Comparison of ENCODE assay signal across 27 mouse cellular contexts in genomic region chr2:32500461-32500860, GRCm38 (mm10). TPM values are rescaled to one million over a fixed set of nuclear protein-coding genes. Genes with fewer than 3 reads are reported as not detected.
DNase-seq lines count a peak whose midpoint lies in the region; ATAC-seq and TF ChIP-seq lines count a peak whose summit lies in the region.
"Had no signal": no experiment of that assay in that cellular context is flagged by ENCODE, and none has a peak within 500 bp of the region (broad histone marks: within the 10 kb centered on the region; RNA-seq: fewer than 3 reads in every experiment).

No protein-coding gene starts in this region.

- H3K4me1 ChIP-seq in lung, embryonic 14.5 days (ENCODE audit: insufficient read depth) = no peaks in the 10 kb centered on the region
- H3K4me1 ChIP-seq in thymus, adult 2 months (replicated peaks; ENCODE audit: control insufficient read depth, insufficient read depth, low read length) = peaks cover 46% of the 10 kb centered on the region
- H3K4me1 ChIP-seq: embryonic facial prominence, embryonic 12.5 days; embryonic facial prominence, embryonic 15.5 days; heart, embryonic 15.5 days; hindbrain, embryonic 13.5 days had no signal

- ATAC-seq in lung, embryonic 14.5 days (ENCODE audit: insufficient read depth) = no peak
- ATAC-seq: activated CD4-positive, CD25-positive, alpha-beta regulatory T cell, adult 4 months; forebrain, embryonic 14.5 days; forebrain, postnatal 0 days; hindbrain, embryonic 16.5 days had no signal

- no peaks in the 10 kb centered on the region for H3K36me3 ChIP-seq in lung, embryonic 14.5 days (ENCODE audit: insufficient read depth)
- no peaks in the 10 kb centered on the region for H3K36me3 ChIP-seq in thymus, adult 2 months (ENCODE audit: control insufficient read depth, insufficient read depth, low read length)
- H3K36me3 ChIP-seq: embryonic facial prominence, embryonic 12.5 days; embryonic facial prominence, embryonic 15.5 days; heart, embryonic 12.5 days; heart, embryonic 15.5 days; hindbrain, embryonic 10.5 days; hindbrain, embryonic 13.5 days had no signal

- no peaks in the 10 kb centered on the region for H3K27me3 ChIP-seq in lung, embryonic 14.5 days (ENCODE audit: insufficient read depth, low read length)
- H3K27me3 ChIP-seq in thymus, adult 2 months (ENCODE audit: control insufficient read depth, insufficient read depth, low read length) = no peaks in the 10 kb centered on the region
- H3K27me3 ChIP-seq: embryonic facial prominence, embryonic 12.5 days; embryonic facial prominence, embryonic 15.5 days; heart, embryonic 12.5 days; heart, embryonic 15.5 days; hindbrain, embryonic 13.5 days had no signal

- peak; percentile 44 for DNase-seq in lung, embryonic 14.5 days
- DNase-seq in lung, postnatal 14 days = no peak
- peak; percentile 30 for DNase-seq in thymus, adult 2 months
- no peak for DNase-seq in thymus, postnatal 4 days
- peak; percentile 53 for DNase-seq in naive thymus-derived CD4-positive, alpha-beta T cell, adult 2 months (ENCODE audit: low read depth)
- DNase-seq in heart, adult 9 months (ENCODE audit: low spot score in 2 of 2) = no peak
- DNase-seq in B cell, adult 2 months = no peak
- DNase-seq: adrenal gland, postnatal 10 days; adrenal gland, postnatal 36 days; cerebellum, adult 18-20 months; cerebellum, adult 9-10 months; cerebellum, postnatal 14 days; forebrain, postnatal 0 days; gastrocnemius, adult 2 months; gastrocnemius, postnatal 14 days; heart, adult 11 months; heart, postnatal 10 days; heart, postnatal 36 days had no signal

- 62% methylated on average over 5 of the region's 5 CpGs for WGBS in lung, embryonic 14.5 days
- WGBS in thymus, adult 2 months = 62% methylated on average over 5 of the region's 5 CpGs

- peaks cover 6% of the 10 kb centered on the region; the same call in 1 of the 2 replicates for H3K9me3 ChIP-seq in lung, embryonic 14.5 days (ENCODE audit: low read depth, low read length)
- H3K9me3 ChIP-seq: embryonic facial prominence, embryonic 12.5 days; embryonic facial prominence, embryonic 15.5 days; heart, embryonic 15.5 days had no signal

- TF ChIP-seq CTCF in lung, embryonic 14.5 days (IDR thresholded peaks at IDR 0.05; ENCODE audit: low read depth) = no peak
- no peak for TF ChIP-seq CTCF in thymus, adult 2 months (IDR thresholded peaks at IDR 0.05; ENCODE audit: borderline replicate concordance, control insufficient read depth, extremely low read depth, insufficient read depth, low read length, poor library complexity)

- TF ChIP-seq POLR2A in thymus, adult 2 months (IDR thresholded peaks at IDR 0.05; ENCODE audit: control insufficient read depth, extremely low read depth, insufficient read depth, low read length, poor library complexity) = no peak

- no peak overlapping the region for H3K27ac ChIP-seq in lung, embryonic 14.5 days (ENCODE audit: low read depth)
- peak overlapping the region; percentile 79 for H3K27ac ChIP-seq in thymus, adult 2 months (ENCODE audit: control insufficient read depth, insufficient read depth, low read length)
- H3K27ac ChIP-seq: embryonic facial prominence, embryonic 12.5 days; embryonic facial prominence, embryonic 15.5 days; gastrocnemius, adult 2 months; heart, embryonic 15.5 days; hindbrain, embryonic 10.5 days; hindbrain, embryonic 13.5 days had no signal

- H3K4me3 ChIP-seq in lung, embryonic 14.5 days (ENCODE audit: low read depth, low read length) = no peak overlapping the region
- no peak overlapping the region for H3K4me3 ChIP-seq in thymus, adult 2 months (ENCODE audit: control insufficient read depth, insufficient read depth, low read length)
- H3K4me3 ChIP-seq: embryonic facial prominence, embryonic 12.5 days; embryonic facial prominence, embryonic 15.5 days; gastrocnemius, adult 2 months; heart, embryonic 12.5 days; heart, embryonic 15.5 days; hindbrain, embryonic 10.5 days; hindbrain, embryonic 13.5 days had no signal

- no peak overlapping the region for H3K4me2 ChIP-seq in lung, embryonic 14.5 days
- H3K4me2 ChIP-seq: embryonic facial prominence, embryonic 12.5 days; embryonic facial prominence, embryonic 15.5 days; heart, embryonic 12.5 days; heart, embryonic 15.5 days; hindbrain, embryonic 13.5 days had no signal

- no peak overlapping the region for H3K9ac ChIP-seq in lung, embryonic 14.5 days
- H3K9ac ChIP-seq: embryonic facial prominence, embryonic 12.5 days; embryonic facial prominence, embryonic 15.5 days; forebrain, postnatal 0 days; heart, embryonic 12.5 days; heart, embryonic 15.5 days; hindbrain, embryonic 13.5 days had no signal

RNA-seq across cellular contexts. Expression of gene Fam102a, which starts 34.7 kb away (rescaled TPM):
- polyA plus RNA-seq in lung, embryonic 14.5 days (2014; fragmentation: Nextera tagmentation; extraction: Ambion mirVana) = 18.4 and 19.9 TPM in 2 replicates
- 57.4 and 66.7 TPM in 2 replicates for polyA plus RNA-seq in thymus, adult 2 months (2012; rRNA removed)

RNA-seq across cellular contexts. Expression of gene Slc25a25, which starts 49.2 kb away (rescaled TPM):
- polyA plus RNA-seq in lung, embryonic 14.5 days (2014; fragmentation: Nextera tagmentation; extraction: Ambion mirVana) = 16.3 and 19.5 TPM in 2 replicates
- polyA plus RNA-seq in thymus, adult 2 months (2012; rRNA removed) = 25.3 and 29.3 TPM in 2 replicates

RNA-seq across cellular contexts. Expression of gene Naif1, which starts 50.2 kb away (rescaled TPM):
- polyA plus RNA-seq in lung, embryonic 14.5 days (2014; fragmentation: Nextera tagmentation; extraction: Ambion mirVana) = 5.7 and 6.5 TPM in 2 replicates
- polyA plus RNA-seq in thymus, adult 2 months (2012; rRNA removed) = 8.8 and 9.2 TPM in 2 replicates

Comparison
In these comparisons a context has a peak if more than half of its experiments do, and no peak if none do; other contexts are left out.
1. DNase-seq: peak in lung, embryonic 14.5 days (single experiment), thymus, adult 2 months (single experiment) and naive thymus-derived CD4-positive, alpha-beta T cell, adult 2 months (single experiment); none in lung, postnatal 14 days (single experiment), thymus, postnatal 4 days (single experiment), heart, adult 9 months (0 of 2) and B cell, adult 2 months (0 of 2).